Mouse (Mus musculus) stomach, postnatal 0 days (tissue): ENCODE results near the gene Dmbt1. TPM values are rescaled to one million over a fixed set of nuclear protein-coding genes. Genes with fewer than 3 reads are reported as not detected.

Experiments used
- ATAC-seq: fragments of 200-750 bp; cut with Nextera tagmentation; 2 replicates; pipeline ENCODE4 v1.8.0; 2017; ENCODE audit not compliant: low FRiP score, low TSS enrichment
- DNase-seq: peaks from one replicate; pipeline ENCODE4 v3.0.0-alpha.2; 2016; ENCODE audit warnings: low spot score
- H3K27ac ChIP-seq: fragments of 300-500 bp; sonication (generic); replicated peaks from 2 replicates; pipeline ENCODE4 v1.5.1; 2014; ENCODE audit warnings: mild to moderate bottlenecking, control low read depth
- H3K27me3 ChIP-seq: fragments of 300-500 bp; sonication (generic); 2 replicates; pipeline ENCODE4 v1.6.1; 2014; ENCODE audit warnings: low read length; ENCODE audit not compliant: control insufficient read depth, insufficient read depth
- H3K36me3 ChIP-seq: fragments of 300-500 bp; sonication (generic); 2 replicates; pipeline ENCODE4 v1.6.1; 2014; ENCODE audit warnings: low read length, mixed read lengths; ENCODE audit not compliant: control insufficient read depth, insufficient read depth
- H3K4me1 ChIP-seq: fragments of 300-500 bp; sonication (generic); replicated peaks from 2 replicates; pipeline ENCODE4 v1.6.1; 2014; ENCODE audit warnings: antibody characterized with exemption; ENCODE audit not compliant: control insufficient read depth, insufficient read depth
- H3K4me2 ChIP-seq: fragments of 300-500 bp; sonication (generic); replicated peaks from 2 replicates; pipeline ENCODE4 v1.6.1; 2014; ENCODE audit warnings: low read depth, mild to moderate bottlenecking, control low read depth, moderate library complexity
- H3K4me3 ChIP-seq: fragments of 300-500 bp; sonication (generic); 2 replicates; pipeline ENCODE4 v1.5.1; 2014; ENCODE audit warnings: low read depth, low read length, control low read depth
- H3K9ac ChIP-seq: fragments of 300-500 bp; sonication (generic); 2 replicates; pipeline ENCODE4 v1.6.1; 2014; ENCODE audit warnings: mild to moderate bottlenecking, low read length, control low read depth, mixed read lengths
- H3K9me3 ChIP-seq: fragments of 300-500 bp; sonication (generic); 2 replicates; pipeline ENCODE4 v1.6.1; 2016; ENCODE audit warnings: low read length; ENCODE audit not compliant: control insufficient read depth
- CTCF ChIP-seq: IDR thresholded peaks from 2 replicates; pipeline ENCODE4 v1.5.1; 2016; ENCODE audit warnings: antibody characterized with exemption, low read depth, mild to moderate bottlenecking, moderate library complexity
- EP300 ChIP-seq: optimal IDR thresholded peaks from 2 replicates; pipeline ENCODE3; 2016; ENCODE audit warnings: antibody characterized with exemption
- WGBS: fragments of 180-500 bp; shearing (Covaris S2); extraction: QIAGEN DNeasy Blood & Tissue Kit; methylation state at CpG from one replicate; pipeline ENCODE4 v1.1.7; 2014; 5-methylcytosine and 5-hydroxymethylcytosine counted together
- polyA plus RNA-seq: library from polyadenylated mRNA; unstranded; fragments of >200 nt; fragmentation: Nextera tagmentation; extraction: Ambion mirVana; gene quantifications from 2 replicates; pipeline ENCODE4 v1.2.1, GENCODE M21; 2015

The Dmbt1 gene
- polyA plus RNA-seq, 1 experiment from 2014 or later = 174 TPM

DNA sequence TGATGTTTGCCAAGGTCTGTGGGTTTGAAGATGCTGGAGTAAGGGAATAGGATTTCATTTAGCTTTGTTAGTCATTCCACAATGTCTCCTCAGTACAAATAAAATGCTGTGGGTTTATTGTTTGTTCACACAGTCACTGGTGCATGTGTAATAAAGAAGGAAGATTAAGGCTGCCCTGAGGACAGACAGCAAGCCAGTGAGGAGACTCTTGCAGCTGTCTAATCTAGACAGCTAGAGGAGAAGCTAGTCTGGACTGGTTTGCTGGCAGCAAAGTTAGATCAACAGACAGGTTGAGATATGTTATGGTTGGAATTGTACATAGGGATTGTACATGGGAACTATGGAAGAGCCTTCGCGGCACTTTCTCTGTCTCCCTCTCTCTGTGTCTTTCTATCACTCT, 24.6 kb upstream of the Dmbt1 start:
- H3K9me3 ChIP-seq = 0 out of 2 replicates have a peak, but pooled peaks cover 3% of the 10 kb centered on the region
- ATAC-seq = no peak

GRCm38 (mm10) chr7:131009178-131009577, 22.7 kb upstream of the Dmbt1 start:
- Histone ChIP-seq H3K9me3 (0 out of 2 replicates have a peak, but pooled peaks cover 3% of the 10 kb centered on the region), H3K4me2 (no peak overlapping the region), H3K4me1 (no peaks in the 10 kb centered on the region), H3K9ac (no peak overlapping the region), H3K27ac (no peak overlapping the region), H3K4me3 (no peak overlapping the region), H3K27me3 (no peaks in the 10 kb centered on the region), H3K36me3 (no peaks in the 10 kb centered on the region)
- no peak for DNase-seq
- ATAC-seq = no peak
- WGBS = 83% methylated on average over 5 of the region's 5 CpGs
- no peak for TF ChIP-seq CTCF

More for the DNA sequence above, 24.6 kb upstream of the Dmbt1 start:
- DNase-seq = no peak
- H3K4me3 ChIP-seq = no peak overlapping the region
- H3K36me3 ChIP-seq = no peaks in the 10 kb centered on the region
- H3K27me3 ChIP-seq = no peaks in the 10 kb centered on the region
- no peak overlapping the region for H3K4me2 ChIP-seq
- H3K27ac ChIP-seq = no peak overlapping the region
- WGBS = 97% methylated on average over 2 of the region's 2 CpGs
- TF ChIP-seq CTCF (no peak), EP300 (no peak)
- no peak overlapping the region for H3K9ac ChIP-seq
- H3K4me1 ChIP-seq = no peaks in the 10 kb centered on the region

GRCm38 (mm10) chr7:131011901-131012300, 20.0 kb upstream of the Dmbt1 start:
- no peaks in the 10 kb centered on the region for H3K27me3 ChIP-seq
- no peak for DNase-seq

GRCm38 (mm10) chr7:131019181-131019580, 12.7 kb upstream of the Dmbt1 start:
- ATAC-seq = no peak
- no peak overlapping the region for H3K27ac ChIP-seq
- no peak for TF ChIP-seq EP300
- no peak for TF ChIP-seq CTCF
- no peaks in the 10 kb centered on the region for H3K4me1 ChIP-seq
- no peaks in the 10 kb centered on the region for H3K9me3 ChIP-seq
- no peak overlapping the region for H3K4me2 ChIP-seq
- 76% methylated on average over 2 of the region's 2 CpGs for WGBS
- no peak overlapping the region for H3K4me3 ChIP-seq
- H3K36me3 ChIP-seq = no peaks in the 10 kb centered on the region
- no peak overlapping the region for H3K9ac ChIP-seq
- no peaks in the 10 kb centered on the region for H3K27me3 ChIP-seq
- no peak for DNase-seq

More at GRCm38 (mm10) chr7:131011901-131012300, 20.0 kb upstream of the Dmbt1 start:
- no peak overlapping the region for H3K9ac ChIP-seq
- no peaks in the 10 kb centered on the region for H3K36me3 ChIP-seq
- WGBS = 53% methylated on average over 1 of the region's 1 CpGs
- no peaks in the 10 kb centered on the region for H3K4me1 ChIP-seq
- no peak overlapping the region for H3K4me3 ChIP-seq
- no peak overlapping the region for H3K27ac ChIP-seq
- 0 out of 2 replicates have a peak, but pooled peaks cover 3% of the 10 kb centered on the region for H3K9me3 ChIP-seq
- TF ChIP-seq CTCF (no peak), EP300 (no peak)
- ATAC-seq = 0 out of 2 replicates have a peak, but pooled peaks have one; percentile 54
- no peak overlapping the region for H3K4me2 ChIP-seq

GRCm38 (mm10) chr7:131024807-131025206, 7.0 kb upstream of the Dmbt1 start:
- H3K9ac ChIP-seq = no peak overlapping the region
- peak; percentile 57; the same call in 1 of the 2 replicates for ATAC-seq
- WGBS = 33% methylated on average over 1 of the region's 1 CpGs

GRCm38 (mm10) chr7:131027557-131027956, 4.3 kb upstream of the Dmbt1 start:
- TF ChIP-seq EP300 = no peak
- TF ChIP-seq CTCF = no peak
- 62% methylated on average over 1 of the region's 1 CpGs for whole genome bisulfite sequencing
- no peak overlapping the region for H3K9ac ChIP-seq
- no peak overlapping the region for H3K4me3 ChIP-seq
- H3K4me1 ChIP-seq = no peaks in the 10 kb centered on the region
- peak overlapping the region; percentile 56; the same call in 1 of the 2 replicates for H3K27ac ChIP-seq
- peak; percentile 62 for DNase-seq
- no peaks in the 10 kb centered on the region for H3K9me3 ChIP-seq
- no peaks in the 10 kb centered on the region for H3K27me3 ChIP-seq
- H3K36me3 ChIP-seq = no peaks in the 10 kb centered on the region
- ATAC-seq = peak; percentile 90
- no peak overlapping the region for H3K4me2 ChIP-seq

More at GRCm38 (mm10) chr7:131024807-131025206, 7.0 kb upstream of the Dmbt1 start:
- Histone ChIP-seq H3K4me3 (no peak overlapping the region), H3K27me3 (no peaks in the 10 kb centered on the region), H3K9me3 (no peaks in the 10 kb centered on the region), H3K4me2 (no peak overlapping the region), H3K4me1 (no peaks in the 10 kb centered on the region), H3K27ac (peak overlapping the region; percentile 69), H3K36me3 (no peaks in the 10 kb centered on the region)
- DNase-seq = no peak
- TF ChIP-seq EP300 (no peak), CTCF (no peak)
